8 mouse cellular contexts compared by ENCODE assay signal in the genomic region with DNA sequence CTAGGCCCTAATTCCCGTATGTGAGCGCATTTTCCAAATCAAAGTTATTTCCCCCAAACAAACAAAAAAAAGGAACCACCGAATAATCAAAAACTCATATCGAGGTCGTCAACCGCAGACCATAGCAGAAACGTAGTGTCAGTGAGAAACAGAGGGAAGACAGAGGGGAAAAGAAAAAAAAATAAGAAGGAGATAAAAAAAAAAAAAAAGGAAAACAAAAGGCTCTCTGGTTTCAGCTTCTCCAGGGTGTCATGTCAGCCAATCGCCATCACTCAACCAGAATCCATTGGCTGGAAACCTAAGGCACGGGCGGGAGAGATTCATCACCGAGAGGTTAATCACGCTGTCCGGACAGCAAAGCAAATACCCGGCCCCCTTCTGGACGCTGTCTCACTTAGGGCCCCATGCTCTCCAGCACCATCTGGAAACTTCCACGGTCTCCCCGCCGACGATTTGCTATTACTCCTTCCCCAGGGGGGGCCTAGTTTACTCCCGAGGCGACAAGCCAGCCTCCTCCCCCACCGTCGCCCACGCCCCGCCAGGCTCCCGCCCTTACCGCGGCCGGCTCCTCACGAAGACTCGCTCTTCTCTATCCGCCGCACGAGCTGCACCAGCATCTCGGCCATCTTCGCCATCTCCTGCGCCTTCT. TPM values are rescaled to one million over a fixed set of nuclear protein-coding genes. Genes with fewer than 3 reads are reported as not detected.
A peak's percentile ranks its signal among the peaks of the same experiment; 100 is the strongest.
DNase-seq lines count a peak whose midpoint lies in the region; ATAC-seq and TF ChIP-seq lines count a peak whose summit lies in the region.
"Not testable (repeated sequence)": the region's sequence is repeated elsewhere in the genome, so short reads cannot be mapped to it uniquely, and the experiment has no call there.

No protein-coding gene starts in this region.

- DNase-seq in MEL (ENCODE audit: low read depth, low spot score): peak; percentile 75
- peak; percentile 80 for DNase-seq in cerebellum, adult 2 months
- DNase-seq in forebrain, postnatal 0 days: peak; percentile 72
- DNase-seq in heart, postnatal 36 days: peak; percentile 69 to 78
- DNase-seq in layer of hippocampus, adult 2 months (ENCODE audit: low spot score in 2 of 2): peak; percentile 84 to 85
- DNase-seq in lung, adult 18-20 months: peak; percentile 68 to 74
- DNase-seq in testis, postnatal 10 days (ENCODE audit: low spot score): peak; percentile 82

- H3K36me3 ChIP-seq in MEL (ENCODE audit: control insufficient read depth in 1 of 2, insufficient read depth in 2 of 2, low read length in 2 of 2); neural tube, embryonic 14.5 days (ENCODE audit: control insufficient read depth, insufficient read depth, low read length): not testable (repeated sequence)
- peaks cover 13% of the 10 kb centered on the region; the same call in 1 of the 2 replicates for H3K36me3 ChIP-seq in forebrain, postnatal 0 days (ENCODE audit: insufficient read depth)

- TF ChIP-seq RAD21 in MEL (IDR thresholded peaks at IDR 0.05; ENCODE audit: low read depth, low read length): not testable (repeated sequence)

- H3K27me3 ChIP-seq in MEL (ENCODE audit: control insufficient read depth in 1 of 2, insufficient read depth in 2 of 2, low read length in 2 of 2); cerebellum, adult 2 months (ENCODE audit: control insufficient read depth, insufficient read depth, low read length); forebrain, postnatal 0 days (ENCODE audit: insufficient read depth, low read length); neural tube, embryonic 14.5 days (ENCODE audit: control insufficient read depth, insufficient read depth, low read length): not testable (repeated sequence)

- H3K9ac ChIP-seq in MEL (ENCODE audit: control insufficient read depth, low read depth, low read length, poor library complexity, severe bottlenecking): peak overlapping the region; percentile 69
- H3K9ac ChIP-seq in forebrain, postnatal 0 days: peak overlapping the region; percentile 80
- peak overlapping the region; percentile 82 for H3K9ac ChIP-seq in neural tube, embryonic 14.5 days (replicated peaks; ENCODE audit: low read depth, low read length)

- WGBS in cerebellum, adult 2 months: 3% methylated on average over 37 of the region's 37 CpGs
- WGBS in forebrain, postnatal 0 days: 3% methylated on average over 34 of the region's 37 CpGs
- 4% methylated on average over 35 of the region's 37 CpGs for WGBS in neural tube, embryonic 14.5 days

- not testable (repeated sequence) for TF ChIP-seq CTCF in MEL (IDR thresholded peaks at IDR 0.05 in 2 of 3, conservative IDR thresholded peaks at IDR 0.05 in 1 of 3; ENCODE audit: control insufficient read depth in 1 of 3, insufficient read depth in 1 of 3, low read depth in 2 of 3, low read length in 3 of 3, poor library complexity in 1 of 3, severe bottlenecking in 1 of 3); cerebellum, adult 2 months (IDR thresholded peaks at IDR 0.05; ENCODE audit: borderline replicate concordance, insufficient read depth, low read depth, low read length); forebrain, postnatal 0 days (IDR thresholded peaks at IDR 0.05; ENCODE audit: low read depth)
- TF ChIP-seq CTCF in layer of hippocampus, adult 2 months (conservative IDR thresholded peaks at IDR 0.05): peak; percentile 27

- intact Hi-C loops in heart, postnatal 36 days (cut with DNase I): not testable (repeated sequence)

- TF ChIP-seq EP300 in MEL (IDR thresholded peaks at IDR 0.05; ENCODE audit: low read depth in 1 of 2, low read length in 2 of 2): not testable (repeated sequence)

- H3K4me1 ChIP-seq in MEL (ENCODE audit: control insufficient read depth in 1 of 2, insufficient read depth in 2 of 2, low read length in 2 of 2): peaks cover 0 to 12% of the 10 kb centered on the region in 2 experiments; a peak in 3 of 4 replicates
- peaks cover 15% of the 10 kb centered on the region for H3K4me1 ChIP-seq in cerebellum, adult 2 months (ENCODE audit: control insufficient read depth, insufficient read depth, low read length)
- H3K4me1 ChIP-seq in forebrain, postnatal 0 days (ENCODE audit: insufficient read depth); neural tube, embryonic 14.5 days (ENCODE audit: control insufficient read depth, insufficient read depth, low read length): not testable (repeated sequence)

- not testable (repeated sequence) for H3K9me3 ChIP-seq in MEL (replicated peaks; ENCODE audit: insufficient read depth, low read length); forebrain, postnatal 0 days (ENCODE audit: low read length); neural tube, embryonic 14.5 days (ENCODE audit: control insufficient read depth, low read length)

- ATAC-seq in forebrain, postnatal 0 days: peak; percentile 64
- peak; percentile 67 for ATAC-seq in neural tube, embryonic 14.5 days (ENCODE audit: low read depth)

- TF ChIP-seq POLR2A in MEL (IDR thresholded peaks at IDR 0.05; ENCODE audit: control insufficient read depth in 1 of 2, insufficient read depth in 1 of 2, low read depth in 1 of 2, low read length in 2 of 2, poor library complexity in 1 of 2); cerebellum, adult 2 months (IDR thresholded peaks at IDR 0.05; ENCODE audit: borderline replicate concordance, insufficient read depth, low read length): not testable (repeated sequence)

- peak overlapping the region; percentile 60 for H3K4me2 ChIP-seq in forebrain, postnatal 0 days (ENCODE audit: low read depth)
- H3K4me2 ChIP-seq in neural tube, embryonic 14.5 days (ENCODE audit: low read depth, low read length): peak overlapping the region; percentile 64

- H3K27ac ChIP-seq in MEL (ENCODE audit: control insufficient read depth, low read depth, low read length): peak overlapping the region; percentile 60; the same call in 1 of the 2 replicates
- peak overlapping the region; percentile 82 for H3K27ac ChIP-seq in cerebellum, adult 2 months (ENCODE audit: insufficient read depth, low read length)
- peak overlapping the region; percentile 95 for H3K27ac ChIP-seq in forebrain, postnatal 0 days (ENCODE audit: low read depth, low read length)
- peak overlapping the region; percentile 96 for H3K27ac ChIP-seq in layer of hippocampus, adult 2 months
- H3K27ac ChIP-seq in neural tube, embryonic 14.5 days (ENCODE audit: low read depth, low read length): peak overlapping the region; percentile 95

- H3K4me3 ChIP-seq in MEL (ENCODE audit: control insufficient read depth in 1 of 2, insufficient read depth in 1 of 2, low read depth in 2 of 2, low read length in 2 of 2): peak overlapping the region; percentile 57 to 93
- peak overlapping the region; percentile 96 for H3K4me3 ChIP-seq in cerebellum, adult 2 months (replicated peaks; ENCODE audit: insufficient read depth, low read depth, low read length)
- H3K4me3 ChIP-seq in forebrain, postnatal 0 days (ENCODE audit: low read depth, low read length): peak overlapping the region; percentile 64
- peak overlapping the region; percentile 86 for H3K4me3 ChIP-seq in layer of hippocampus, adult 2 months
- H3K4me3 ChIP-seq in neural tube, embryonic 14.5 days (ENCODE audit: low read depth, low read length): peak overlapping the region; percentile 67

- not testable (repeated sequence) for H3K79me2 ChIP-seq in MEL (ENCODE audit: control insufficient read depth, insufficient read depth, low read length, poor library complexity)

TF ChIP-seq in MEL, 35 proteins besides CTCF, POLR2A, EP300 and RAD21:
- TF ChIP-seq GATA1 (IDR thresholded peaks at IDR 0.05; ENCODE audit: low read depth, low read length): peak; percentile 22; the same call in 1 of the 2 replicates
- peak; percentile 88 for TF ChIP-seq ZNF384 (IDR thresholded peaks at IDR 0.05; ENCODE audit: low read depth, low read length)
- peak; percentile 89 for TF ChIP-seq RCOR1 (IDR thresholded peaks at IDR 0.05; ENCODE audit: low read depth, low read length)
- peak; percentile 10; the same call in 1 of the 2 replicates for TF ChIP-seq ETS1 (IDR thresholded peaks at IDR 0.05; ENCODE audit: low read depth, low read length)

RNA-seq across cellular contexts. Expression of gene Mrfap1, which starts 0.8 kb away (rescaled TPM):
- 206 and 211 TPM in 2 replicates for total RNA-seq in MEL (2012; rRNA removed)
- polyA plus RNA-seq in MEL (2012; ENCODE audit: insufficient read depth in 1 of 2, insufficient read length in 2 of 2, low read depth in 1 of 2, low replicate concordance in 2 of 2, missing spikeins in 1 of 2): 100 to 1,000 TPM in 1 of 2 experiments, not detected in 1; 267 TPM
- 323 and 355 TPM in 2 replicates for polyA plus RNA-seq in cerebellum, adult 2 months (2012; rRNA removed)
- total RNA-seq in forebrain, postnatal 0 days (2014; rRNA removed): 296 and 353 TPM in 2 replicates
- polyA plus RNA-seq in forebrain, postnatal 0 days (2015; fragmentation: Nextera tagmentation; extraction: Ambion mirVana): 477 and 530 TPM in 2 replicates
- 100 to 1,000 TPM; 272 to 283 TPM for total RNA-seq in heart, postnatal 36 days (2021)
- total RNA-seq in layer of hippocampus, adult 2 months (2021): 100 to 1,000 TPM; 577 to 598 TPM
- 310 and 339 TPM in 2 replicates for polyA plus RNA-seq in neural tube, embryonic 14.5 days (2014; fragmentation: Nextera tagmentation; extraction: Ambion mirVana)

RNA-seq across cellular contexts. Expression of gene Man2b2, which starts 34.7 kb away (rescaled TPM):
- 9.3 and 11.4 TPM in 2 replicates for total RNA-seq in MEL (2012; rRNA removed)
- polyA plus RNA-seq in MEL (2012; ENCODE audit: insufficient read depth in 1 of 2, insufficient read length in 2 of 2, low read depth in 1 of 2, low replicate concordance in 2 of 2, missing spikeins in 1 of 2): 10 to 100 TPM in 1 of 2 experiments, not detected in 1; 37.1 TPM
- polyA plus RNA-seq in cerebellum, adult 2 months (2012; rRNA removed): 29.2 and 30.1 TPM in 2 replicates
- total RNA-seq in forebrain, postnatal 0 days (2014; rRNA removed): 10.8 and 13.9 TPM in 2 replicates
- 10.3 and 12.7 TPM in 2 replicates for polyA plus RNA-seq in forebrain, postnatal 0 days (2015; fragmentation: Nextera tagmentation; extraction: Ambion mirVana)
- 10 to 100 TPM; 17.8 to 20.0 TPM for total RNA-seq in heart, postnatal 36 days (2021)
- 10 to 100 TPM; 29.5 to 31.9 TPM for total RNA-seq in layer of hippocampus, adult 2 months (2021)
- polyA plus RNA-seq in neural tube, embryonic 14.5 days (2014; fragmentation: Nextera tagmentation; extraction: Ambion mirVana): 12.2 and 14.0 TPM in 2 replicates

RNA-seq across cellular contexts. Expression of gene Bloc1s4, which starts 47.3 kb away (rescaled TPM):
- total RNA-seq in MEL (2012; rRNA removed): 27.9 and 32.9 TPM in 2 replicates
- polyA plus RNA-seq in MEL (2012; ENCODE audit: insufficient read depth in 1 of 2, insufficient read length in 2 of 2, low read depth in 1 of 2, low replicate concordance in 2 of 2, missing spikeins in 1 of 2): 10 to 100 TPM in 1 of 2 experiments, not detected in 1; 29.8 TPM
- 27.0 and 27.7 TPM in 2 replicates for polyA plus RNA-seq in cerebellum, adult 2 months (2012; rRNA removed)
- total RNA-seq in forebrain, postnatal 0 days (2014; rRNA removed): 23.6 and 23.8 TPM in 2 replicates
- 32.7 and 36.2 TPM in 2 replicates for polyA plus RNA-seq in forebrain, postnatal 0 days (2015; fragmentation: Nextera tagmentation; extraction: Ambion mirVana)
- 10 to 100 TPM; 10.3 to 14.2 TPM for total RNA-seq in heart, postnatal 36 days (2021)
- total RNA-seq in layer of hippocampus, adult 2 months (2021): 10 to 100 TPM; 22.4 to 26.0 TPM
- 26.6 and 27.0 TPM in 2 replicates for polyA plus RNA-seq in neural tube, embryonic 14.5 days (2014; fragmentation: Nextera tagmentation; extraction: Ambion mirVana)

Comparison
In these comparisons a context has a peak if more than half of its experiments do, and no peak if none do; other contexts are left out.
1. Peak in every context shown above with its lines: DNase-seq, ATAC-seq, H3K4me3 ChIP-seq and H3K27ac ChIP-seq.